Mouse (Mus musculus) neutrophil, adult 5-6 weeks (primary cell): Measurements from ENCODE around the gene Ndufaf8. TPM values are rescaled to one million over a fixed set of nuclear protein-coding genes. Genes with fewer than 3 reads are reported as not detected.
A peak's percentile ranks its signal among the peaks of the same experiment; 100 is the strongest.

Source experiments
- ATAC-seq: fragments of 151-379, 151-347 bp; 2 replicates; pipeline ENCODE4 v1.8.0; 2017; ENCODE audit warnings: mild to moderate bottlenecking, moderate TSS enrichment; ENCODE audit not compliant: insufficient number of reproducible peaks, poor library complexity, low FRiP score, severe bottlenecking; ENCODE audit errors: extremely low read depth
- total RNA-seq: library from RNA; stranded (forward); fragments of 200-1000 nt; gene quantifications from 2 replicates; pipeline ENCODE4 v1.2.3, GENCODE M21; 2017

Ndufaf8 gene
- total RNA-seq: 8.8 and 11.3 TPM in 2 replicates

GRCm38 (mm10) chr11:120098588-120099511, at the start of gene Ndufaf8, which contains the start of gene Tepsin:
Ndufaf8 (plus strand) TSS chr11:120098928.
Tepsin (minus strand) TSS chr11:120098731.
- peak; percentile 94 for ATAC-seq

GRCm38 (mm10) chr11:120049067-120049466, 49.7 kb upstream of the Ndufaf8 start:
- no peak for ATAC-seq

- no peak for ATAC-seq
Observed at GRCm38 (mm10) chr11:120051124-120051811, 47.5 kb upstream of the Ndufaf8 start.

GRCm38 (mm10) chr11:120052274-120052673, 46.5 kb upstream of the Ndufaf8 start:
- no peak for ATAC-seq

- ATAC-seq: no peak
Observed at GRCm38 (mm10) chr11:120053846-120054245, 44.9 kb upstream of the Ndufaf8 start.

GRCm38 (mm10) chr11:120055953-120056732, 42.6 kb upstream of the Ndufaf8 start:
- ATAC-seq: no peak

GRCm38 (mm10) chr11:120060634-120061033, 38.1 kb upstream of the Ndufaf8 start:
- ATAC-seq: no peak

GRCm38 (mm10) chr11:120063326-120063725, 35.4 kb upstream of the Ndufaf8 start:
- no peak for ATAC-seq

- 0 out of 2 replicates have a peak, but pooled peaks have one; percentile 15 for ATAC-seq
Observed at GRCm38 (mm10) chr11:120064006-120064667, 34.6 kb upstream of the Ndufaf8 start.

GRCm38 (mm10) chr11:120064668-120065040, 34.1 kb upstream of the Ndufaf8 start:
- ATAC-seq: no peak

- ATAC-seq: peak; percentile 45
Observed at GRCm38 (mm10) chr11:120065291-120065690, 33.4 kb upstream of the Ndufaf8 start.

GRCm38 (mm10) chr11:120067834-120068233, 30.9 kb upstream of the Ndufaf8 start:
- ATAC-seq: no peak

- ATAC-seq: no peak
Observed at GRCm38 (mm10) chr11:120069261-120069660, 29.5 kb upstream of the Ndufaf8 start.

- ATAC-seq: no peak
Observed at GRCm38 (mm10) chr11:120070286-120070930, 28.3 kb upstream of the Ndufaf8 start.

- no peak for ATAC-seq
Observed at GRCm38 (mm10) chr11:120071065-120071464, 27.7 kb upstream of the Ndufaf8 start.

GRCm38 (mm10) chr11:120071731-120072320, 26.9 kb upstream of the Ndufaf8 start:
- ATAC-seq: no peak

GRCm38 (mm10) chr11:120072986-120073647, 25.6 kb upstream of the Ndufaf8 start:
- no peak for ATAC-seq
